ENCODE assay signal across 9 mouse cellular contexts in genomic region chr12:100106275-100106895, GRCm38 (mm10). TPM values are rescaled to one million over a fixed set of nuclear protein-coding genes. Genes with fewer than 3 reads are reported as not detected.
A peak's percentile ranks its signal among the peaks of the same experiment; 100 is the strongest.
DNase-seq lines count a peak whose midpoint lies in the region; ATAC-seq and TF ChIP-seq lines count a peak whose summit lies in the region.
"Had no signal": no experiment of that assay in that cellular context is flagged by ENCODE, and none has a peak within 500 bp of the region (broad histone marks: within the 10 kb centered on the region; RNA-seq: fewer than 3 reads in every experiment).

No protein-coding gene starts in this region.

- H3K4me3 ChIP-seq in intestine, postnatal 0 days (ENCODE audit: low read depth, low read length): no peak overlapping the region
- no peak overlapping the region for H3K4me3 ChIP-seq in liver, adult 2 months (ENCODE audit: insufficient read depth, low read depth, low read length)
- no peak overlapping the region for H3K4me3 ChIP-seq in myocyte
- H3K4me3 ChIP-seq in stomach, embryonic 14.5 days (ENCODE audit: low read depth, low read length): no peak overlapping the region
- H3K4me3 ChIP-seq: embryonic facial prominence, embryonic 15.5 days had no signal

- no peaks in the 10 kb centered on the region for H3K36me3 ChIP-seq in intestine, postnatal 0 days (ENCODE audit: control insufficient read depth, insufficient read depth)
- no peaks in the 10 kb centered on the region for H3K36me3 ChIP-seq in liver, adult 2 months (ENCODE audit: control insufficient read depth, insufficient read depth, low read length)
- no peaks in the 10 kb centered on the region for H3K36me3 ChIP-seq in myocyte (ENCODE audit: control insufficient read depth, insufficient read depth)
- H3K36me3 ChIP-seq in stomach, embryonic 14.5 days (ENCODE audit: control insufficient read depth, insufficient read depth, low read length): no peaks in the 10 kb centered on the region
- H3K36me3 ChIP-seq: embryonic facial prominence, embryonic 15.5 days had no signal

- TF ChIP-seq POLR2A in liver, adult 2 months (IDR thresholded peaks at IDR 0.05; ENCODE audit: extremely low read depth, insufficient read depth, low read length): no peak
- TF ChIP-seq POLR2A in myocyte (IDR thresholded peaks at IDR 0.05; ENCODE audit: insufficient read length, low read depth): no peak

- no peaks in the 10 kb centered on the region for H3K27me3 ChIP-seq in intestine, postnatal 0 days (replicated peaks; ENCODE audit: control insufficient read depth, insufficient read depth, low read length)
- H3K27me3 ChIP-seq in liver, adult 2 months (ENCODE audit: control insufficient read depth, insufficient read depth, low read length): no peaks in the 10 kb centered on the region
- H3K27me3 ChIP-seq in myocyte (ENCODE audit: control insufficient read depth, insufficient read depth, insufficient read length): no peaks in the 10 kb centered on the region
- H3K27me3 ChIP-seq in stomach, embryonic 14.5 days (ENCODE audit: control insufficient read depth, insufficient read depth, low read length): no peaks in the 10 kb centered on the region
- H3K27me3 ChIP-seq: embryonic facial prominence, embryonic 15.5 days had no signal

- peaks cover 12% of the 10 kb centered on the region; the same call in 1 of the 2 replicates for H3K79me2 ChIP-seq in liver, adult 2 months (ENCODE audit: control insufficient read depth, insufficient read depth, low read length)
- peaks cover 13% of the 10 kb centered on the region for H3K79me2 ChIP-seq in myocyte (ENCODE audit: control insufficient read depth, insufficient read depth)

- no peak overlapping the region for H3ac ChIP-seq in myocyte (ENCODE audit: control insufficient read depth, insufficient read length)

- 10% methylated on average over 20 of the region's 20 CpGs for WGBS in intestine, postnatal 0 days
- 13% methylated on average over 20 of the region's 20 CpGs for WGBS in liver, adult 2 months
- 11% methylated on average over 20 of the region's 20 CpGs for WGBS in stomach, embryonic 14.5 days

- no peak overlapping the region for H3K9ac ChIP-seq in intestine, postnatal 0 days (ENCODE audit: low read depth, low read length)
- H3K9ac ChIP-seq in liver, adult 2 months (ENCODE audit: low read depth, low read length): no peak overlapping the region
- H3K9ac ChIP-seq in stomach, embryonic 14.5 days (replicated peaks; ENCODE audit: low read depth, low read length): no peak overlapping the region
- H3K9ac ChIP-seq: embryonic facial prominence, embryonic 15.5 days had no signal

- peak; percentile 86 for TF ChIP-seq CTCF in intestine, postnatal 0 days (IDR thresholded peaks at IDR 0.05; ENCODE audit: low read depth)
- peak; percentile 73 for TF ChIP-seq CTCF in liver, adult 2 months (IDR thresholded peaks at IDR 0.05; ENCODE audit: low read depth, low read length)

- peaks cover 4% of the 10 kb centered on the region; the same call in 1 of the 2 replicates for H3K4me1 ChIP-seq in intestine, postnatal 0 days (replicated peaks; ENCODE audit: control insufficient read depth, insufficient read depth, low read length)
- H3K4me1 ChIP-seq in liver, adult 2 months (ENCODE audit: control insufficient read depth, insufficient read depth, low read length): peaks cover 3% of the 10 kb centered on the region; the same call in 1 of the 2 replicates
- H3K4me1 ChIP-seq in stomach, embryonic 14.5 days (ENCODE audit: control insufficient read depth, insufficient read depth, low read length): peaks cover 10% of the 10 kb centered on the region

- ATAC-seq in intestine, postnatal 0 days: peak; percentile 33
- peak; percentile 21; the same call in 1 of the 2 replicates for ATAC-seq in stomach, embryonic 14.5 days (ENCODE audit: insufficient number of reproducible peaks, insufficient read depth, low FRiP score, low read depth)

- peak; percentile 82 to 90 for DNase-seq in left cerebral cortex, adult 18-20 months (ENCODE audit: low spot score in 2 of 2)
- no peak for DNase-seq in left cerebral cortex, adult 8-10 months (ENCODE audit: low spot score in 2 of 2)
- DNase-seq in cerebellum, adult 9-11 months: peak; percentile 60
- DNase-seq in gastrocnemius, adult 8-10 months (ENCODE audit: low spot score in 2 of 2): peak; percentile 43 to 44
- DNase-seq in liver, adult 2 months (ENCODE audit: extremely low read depth, low read depth, low spot score): peak; percentile 58

- no peak overlapping the region; the same call in 1 of the 2 replicates for H3K4me2 ChIP-seq in intestine, postnatal 0 days (replicated peaks; ENCODE audit: low read depth)
- peak overlapping the region; percentile 50 for H3K4me2 ChIP-seq in myocyte (ENCODE audit: low read depth)
- H3K4me2 ChIP-seq in stomach, embryonic 14.5 days (replicated peaks; ENCODE audit: low read depth, low read length): no peak overlapping the region
- H3K4me2 ChIP-seq: embryonic facial prominence, embryonic 15.5 days had no signal

- H3K9me3 ChIP-seq in intestine, postnatal 0 days (ENCODE audit: control insufficient read depth): no peaks in the 10 kb centered on the region
- no peaks in the 10 kb centered on the region for H3K9me3 ChIP-seq in stomach, embryonic 14.5 days (ENCODE audit: control insufficient read depth, low read depth, low read length)
- H3K9me3 ChIP-seq: embryonic facial prominence, embryonic 15.5 days had no signal

- H3K27ac ChIP-seq in intestine, postnatal 0 days (ENCODE audit: low read depth, low read length): no peak overlapping the region
- H3K27ac ChIP-seq in liver, adult 2 months (replicated peaks; ENCODE audit: insufficient read depth, low read depth, low read length): no peak overlapping the region
- H3K27ac ChIP-seq in stomach, embryonic 14.5 days (ENCODE audit: low read length): no peak overlapping the region
- H3K27ac ChIP-seq: embryonic facial prominence, embryonic 15.5 days had no signal

TF ChIP-seq in myocyte, 11 proteins besides CTCF, POLR2A, EP300 and RAD21:
- TF ChIP-seq MAX (IDR thresholded peaks at IDR 0.05; ENCODE audit: low read depth) (no peak), MYOG (IDR thresholded peaks at IDR 0.05; ENCODE audit: control insufficient read depth in 1 of 3, insufficient read depth in 1 of 3, insufficient read length in 2 of 3, low read depth in 2 of 3) (peak in 2 of 3 experiments; percentile 11 to 35), MYOD1 (IDR thresholded peaks at IDR 0.05; ENCODE audit: control insufficient read depth in 1 of 3, insufficient read length in 2 of 3, low read depth in 2 of 3) (peak; percentile 22 to 63 (median 31)), CEBPB (IDR thresholded peaks at IDR 0.05; ENCODE audit: insufficient read depth, poor library complexity, severe bottlenecking) (no peak)

RNA-seq across cellular contexts. Expression of gene Psmc1, which starts 3.6 kb away (rescaled TPM):
- 100 to 1,000 TPM; 196 to 225 TPM for total RNA-seq in left cerebral cortex, adult 18-20 months (2021)
- 100 to 1,000 TPM; 194 to 221 (median 211) TPM for total RNA-seq in left cerebral cortex, adult 8-10 months (2022)
- 100 to 1,000 TPM; 142 to 173 (median 149) TPM for total RNA-seq in gastrocnemius, adult 8-10 months (2022)
- polyA plus RNA-seq in intestine, postnatal 0 days (2015; fragmentation: Nextera tagmentation; extraction: Ambion mirVana): 154 and 155 TPM in 2 replicates
- 89.4 and 104 TPM in 2 replicates for total RNA-seq in liver, adult 2 months (2014; rRNA removed)
- polyA plus RNA-seq in liver, adult 2 months (2012; rRNA removed): 42.8 and 47.3 TPM in 2 replicates
- 201 TPM for polyA plus RNA-seq in myocyte (2012; fragmentation: generic; extraction: Trizol)
- 247 and 259 TPM in 2 replicates for polyA plus RNA-seq in stomach, embryonic 14.5 days (2014; fragmentation: Nextera tagmentation; extraction: Ambion mirVana)

RNA-seq across cellular contexts. Expression of gene Nrde2, which starts 53.1 kb away (rescaled TPM):
- 10 to 100 TPM; 16.9 to 17.7 TPM for total RNA-seq in left cerebral cortex, adult 18-20 months (2021)
- 10 to 100 TPM; 18.0 to 21.0 (median 19.7) TPM for total RNA-seq in left cerebral cortex, adult 8-10 months (2022)
- 10 to 100 TPM in 2 of 4 experiments, 1 to 10 TPM in 2; 5.9 to 11.3 (median 9.4) TPM for total RNA-seq in gastrocnemius, adult 8-10 months (2022)
- 7.8 and 8.6 TPM in 2 replicates for polyA plus RNA-seq in intestine, postnatal 0 days (2015; fragmentation: Nextera tagmentation; extraction: Ambion mirVana)
- total RNA-seq in liver, adult 2 months (2014; rRNA removed): 6.8 and 8.1 TPM in 2 replicates
- 3.4 and 4.5 TPM in 2 replicates for polyA plus RNA-seq in liver, adult 2 months (2012; rRNA removed)
- polyA plus RNA-seq in myocyte (2012; fragmentation: generic; extraction: Trizol): 9.3 TPM
- 13.1 and 13.3 TPM in 2 replicates for polyA plus RNA-seq in stomach, embryonic 14.5 days (2014; fragmentation: Nextera tagmentation; extraction: Ambion mirVana)

Comparison
In these comparisons a context has a peak if more than half of its experiments do, and no peak if none do; other contexts are left out.
1. DNase-seq: peak in left cerebral cortex, adult 18-20 months (2 of 2), cerebellum, adult 9-11 months (single experiment), gastrocnemius, adult 8-10 months (2 of 2) and liver, adult 2 months (single experiment); none in left cerebral cortex, adult 8-10 months (0 of 2).